In the genomic region with DNA sequence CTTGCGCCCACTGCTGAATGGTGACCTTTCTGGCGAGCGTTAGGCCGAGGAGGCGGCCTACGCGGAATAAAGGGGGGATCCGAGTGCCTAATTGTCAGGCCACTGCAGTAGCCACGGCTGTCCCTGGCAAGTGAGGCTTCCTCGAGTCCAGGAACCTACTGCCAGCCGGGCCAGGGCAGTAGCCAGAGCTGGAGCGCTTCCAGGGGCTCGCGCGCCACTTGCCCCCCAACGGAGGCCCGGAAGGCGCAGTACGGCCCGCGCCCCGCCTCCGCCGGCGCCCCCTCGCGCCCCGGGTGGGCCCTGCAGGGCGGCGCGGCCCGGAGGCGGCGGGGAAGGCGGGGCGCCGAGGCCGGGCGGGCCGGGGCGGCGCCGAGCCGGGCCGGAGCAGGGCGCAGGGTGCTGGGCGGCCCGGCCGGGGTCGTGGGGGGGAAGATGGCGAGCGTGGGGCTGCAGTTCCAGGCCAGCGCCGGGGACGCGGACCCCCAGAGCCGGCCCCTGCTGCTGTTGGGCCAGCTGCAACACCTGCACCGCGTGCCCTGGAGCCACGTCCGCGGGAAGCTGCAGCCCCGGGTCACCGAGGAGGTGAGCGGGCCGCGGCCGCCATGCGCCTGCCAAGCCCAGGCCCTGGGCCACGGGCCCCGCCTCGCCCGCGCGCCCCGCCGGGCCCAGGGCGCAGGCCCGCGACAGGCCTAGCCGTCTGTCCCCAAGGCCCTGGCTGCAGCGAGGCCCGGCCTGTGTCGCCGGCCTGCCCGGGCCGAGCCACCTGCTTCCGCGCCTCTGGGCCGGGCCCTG, we compare ENCODE assay signal across 8 mouse cellular contexts. TPM values are rescaled to one million over a fixed set of nuclear protein-coding genes. Genes with fewer than 3 reads are reported as not detected.
DNase-seq lines count a peak whose midpoint lies in the region; ATAC-seq and TF ChIP-seq lines count a peak whose summit lies in the region.

TSS of gene Npepl1 (plus strand) at position 359 of the 792 bp plus-strand sequence.

- WGBS in cerebellum, adult 2 months: 1% methylated on average over 77 of the region's 90 CpGs
- WGBS in lung, embryonic 14.5 days: 2% methylated on average over 82 of the region's 90 CpGs

- DNase-seq in ES-E14 (ENCODE audit: low read depth, low spot score): no peak
- peak; percentile 75 to 77 for DNase-seq in cerebellum, adult 2 months
- DNase-seq in forelimb bud, embryonic 11.5 days (ENCODE audit: low read depth, low spot score): peak; percentile 26
- DNase-seq in heart, postnatal 36 days: peak; percentile 77 to 85
- peak; percentile 55 to 60 for DNase-seq in layer of hippocampus, adult 2 months (ENCODE audit: low spot score in 2 of 2)
- DNase-seq in lung, embryonic 14.5 days: peak; percentile 80
- peak; percentile 43 to 70 for DNase-seq in thymus, postnatal 10 days (ENCODE audit: low spot score in 2 of 2)

- peaks cover 3% of the 10 kb centered on the region; the same call in 1 of the 2 replicates for H3K36me3 ChIP-seq in ES-E14 (ENCODE audit: control insufficient read depth, insufficient read depth, low read length, poor library complexity, severe bottlenecking)
- H3K36me3 ChIP-seq in lung, embryonic 14.5 days (ENCODE audit: insufficient read depth): peaks cover 16% of the 10 kb centered on the region

- no peak for TF ChIP-seq CTCF in cerebellum, adult 2 months (IDR thresholded peaks at IDR 0.05; ENCODE audit: borderline replicate concordance, insufficient read depth, low read depth, low read length)
- peak; percentile 56 for TF ChIP-seq CTCF in layer of hippocampus, adult 2 months (conservative IDR thresholded peaks at IDR 0.05)
- TF ChIP-seq CTCF in lung, embryonic 14.5 days (IDR thresholded peaks at IDR 0.05; ENCODE audit: low read depth): no peak

- no peak; the same call in 1 of the 2 replicates for TF ChIP-seq POLR2A in cerebellum, adult 2 months (IDR thresholded peaks at IDR 0.05; ENCODE audit: borderline replicate concordance, insufficient read depth, low read length)

- in situ Hi-C loops in ES-E14 (cut with MboI; ENCODE audit: low sequenced_read_pairs in 2 of 2, unreplicated experiment in 2 of 2): no loop called here

- peaks cover 0 to 2% of the 10 kb centered on the region in 2 experiments; a peak in 1 of 4 replicates for H3K4me1 ChIP-seq in ES-E14 (ENCODE audit: control insufficient read depth in 2 of 2, insufficient read depth in 2 of 2, low read length in 2 of 2, poor library complexity in 1 of 2)
- H3K4me1 ChIP-seq in cerebellum, adult 2 months (ENCODE audit: control insufficient read depth, insufficient read depth, low read length): no peaks in the 10 kb centered on the region; the same call in 1 of the 2 replicates
- H3K4me1 ChIP-seq in lung, embryonic 14.5 days (ENCODE audit: insufficient read depth): peaks cover 5% of the 10 kb centered on the region; the same call in 1 of the 2 replicates

- no peak within 1 kb of the TSS for H3K27ac ChIP-seq in ES-E14 (ENCODE audit: insufficient read depth, low read depth, low read length, poor library complexity, severe bottlenecking)
- peak within 1 kb of the TSS; percentile 46 for H3K27ac ChIP-seq in cerebellum, adult 2 months (ENCODE audit: insufficient read depth, low read length)
- H3K27ac ChIP-seq in layer of hippocampus, adult 2 months: peak within 1 kb of the TSS; percentile 79
- H3K27ac ChIP-seq in lung, embryonic 14.5 days (ENCODE audit: low read depth): peak within 1 kb of the TSS; percentile 69

- H3K9ac ChIP-seq in ES-E14 (ENCODE audit: insufficient read depth, low read depth, low read length, poor library complexity, severe bottlenecking): peak within 1 kb of the TSS; percentile 66
- peak within 1 kb of the TSS; percentile 83 for H3K9ac ChIP-seq in lung, embryonic 14.5 days

- H3K27me3 ChIP-seq in cerebellum, adult 2 months (ENCODE audit: control insufficient read depth, insufficient read depth, low read length): no peaks in the 10 kb centered on the region
- no peaks in the 10 kb centered on the region for H3K27me3 ChIP-seq in lung, embryonic 14.5 days (ENCODE audit: insufficient read depth, low read length)

- intact Hi-C loops in heart, postnatal 36 days (cut with DNase I): loop anchor here (1.0 to 5.0 kb wide), 3 partner anchors 34 to 523 kb away; partner anchors contain the start of genes Rab22a and Stx16

- peak within 1 kb of the TSS; percentile 83 for H3K4me2 ChIP-seq in lung, embryonic 14.5 days

- peak within 1 kb of the TSS; percentile 62 to 69 for H3K4me3 ChIP-seq in ES-E14 (ENCODE audit: insufficient read depth in 1 of 2, low read depth in 1 of 2, low read length in 2 of 2, poor library complexity in 1 of 2, severe bottlenecking in 1 of 2)
- H3K4me3 ChIP-seq in cerebellum, adult 2 months (replicated peaks; ENCODE audit: insufficient read depth, low read depth, low read length): peak within 1 kb of the TSS; percentile 54
- peak within 1 kb of the TSS; percentile 52 for H3K4me3 ChIP-seq in layer of hippocampus, adult 2 months
- peak within 1 kb of the TSS; percentile 59 for H3K4me3 ChIP-seq in lung, embryonic 14.5 days (ENCODE audit: low read depth, low read length)

- no peaks in the 10 kb centered on the region for H3K9me3 ChIP-seq in ES-E14 (ENCODE audit: control insufficient read depth, insufficient read depth, low read depth, low read length)
- H3K9me3 ChIP-seq in lung, embryonic 14.5 days (ENCODE audit: low read depth, low read length): no peaks in the 10 kb centered on the region

- peak; percentile 92 for ATAC-seq in lung, embryonic 14.5 days (ENCODE audit: insufficient read depth)
- ATAC-seq in neutrophil, adult 5-6 weeks (ENCODE audit: extremely low read depth, insufficient number of reproducible peaks, low FRiP score, poor library complexity, severe bottlenecking): peak; percentile 31

TF ChIP-seq in ES-E14, 5 proteins besides CTCF, POLR2A, EP300 and RAD21:
- TF ChIP-seq CHD2 (IDR thresholded peaks at IDR 0.05; ENCODE audit: low read depth, low read length) (no peak), ZNF384 (IDR thresholded peaks at IDR 0.05; ENCODE audit: low read depth, low read length) (no peak), MAFK (IDR thresholded peaks at IDR 0.05; ENCODE audit: insufficient read depth, low read depth, low read length) (no peak), HCFC1 (IDR thresholded peaks at IDR 0.05; ENCODE audit: borderline replicate concordance, insufficient read depth, low read length) (no peak), ZC3H11A (IDR thresholded peaks at IDR 0.05; ENCODE audit: borderline replicate concordance, low read depth, low read length) (no peak)

RNA-seq across cellular contexts. Expression of gene Npepl1, which starts in this region (rescaled TPM):
- 12.9 and 18.0 TPM in 2 replicates for total RNA-seq in ES-E14 (2012; rRNA removed)
- 44.3 and 48.2 TPM in 2 replicates for polyA plus RNA-seq in cerebellum, adult 2 months (2012; rRNA removed)
- total RNA-seq in heart, postnatal 36 days (2021): 10 to 100 TPM; 71.2 to 75.8 TPM
- 10 to 100 TPM; 12.3 to 14.2 TPM for total RNA-seq in layer of hippocampus, adult 2 months (2021)
- polyA plus RNA-seq in lung, embryonic 14.5 days (2014; fragmentation: Nextera tagmentation; extraction: Ambion mirVana): 56.5 and 56.8 TPM in 2 replicates
- total RNA-seq in neutrophil, adult 5-6 weeks (2017): 21.2 and 22.5 TPM in 2 replicates
